Mouse (Mus musculus) CH12.LX (cell line): ENCODE measurements at regions not wholly inside any gene's neighbourhood (a gene's known extent, or its start where the extent isn't known, plus 50 kb on each side); places are given as distances from the start of the nearest gene placed in this dataset.

Source experiments
- DNase-seq: peaks from one replicate; pipeline ENCODE4 v3.0.0-alpha.2; 2013; ENCODE audit errors: extremely low read depth
- H3K27ac ChIP-seq: 2 replicates; pipeline ENCODE4 v1.5.1; 2012; ENCODE audit warnings: low read depth, mild to moderate bottlenecking, control low read depth, moderate library complexity; ENCODE audit not compliant: insufficient read depth
- H3K27me3 ChIP-seq: replicated peaks from 2 replicates; pipeline ENCODE3; 2012; ENCODE audit warnings: inconsistent platforms
- H3K36me3 ChIP-seq, 2 experiments: replicated peaks in 1 of 2; 2 replicates each; pipeline versions ENCODE3 to v1.6.1; 2012; ENCODE audit warnings: inconsistent platforms in 1 of 2, low read length in 1 of 2, mild to moderate bottlenecking in 1 of 2, mixed read lengths in 1 of 2, moderate library complexity in 1 of 2; ENCODE audit not compliant: control insufficient read depth in 1 of 2, insufficient read depth in 1 of 2
- H3K4me1 ChIP-seq, 2 experiments: 2 replicates each; pipeline ENCODE4 v1.6.1; 2012; ENCODE audit warnings: inconsistent platforms in 1 of 2, moderate library complexity in 1 of 2; ENCODE audit not compliant: insufficient read depth in 2 of 2, control insufficient read depth in 1 of 2
- H3K4me2 ChIP-seq: 2 replicates; pipeline ENCODE4 v1.6.1; 2012; ENCODE audit warnings: low read depth, mild to moderate bottlenecking, control low read depth; ENCODE audit not compliant: poor library complexity, insufficient read depth, severe bottlenecking
- H3K4me3 ChIP-seq, 3 experiments: fragments of 150-350 bp in 1 of 3; sonication (generic) in 1 of 3; replicated peaks in 1 of 3; 2 replicates each; pipeline versions ENCODE3 to v1.5.1; 2011 to 2012; ENCODE audit warnings: low read depth in 2 of 3, low read length in 2 of 3, mild to moderate bottlenecking in 2 of 3, moderate library complexity in 2 of 3, control low read depth in 1 of 3, improper control_type of control experiment in 1 of 3, inconsistent platforms in 1 of 3, mixed read lengths in 1 of 3; ENCODE audit not compliant: poor library complexity in 1 of 3
- H3K79me2 ChIP-seq: replicated peaks from 2 replicates; pipeline ENCODE4 v1.6.1; 2012; ENCODE audit warnings: mild to moderate bottlenecking, moderate library complexity; ENCODE audit not compliant: control insufficient read depth, poor library complexity, insufficient read depth, severe bottlenecking; ENCODE audit errors: extremely low read depth
- H3K9ac ChIP-seq: 2 replicates; pipeline ENCODE4 v1.6.1; 2012; ENCODE audit warnings: low read depth, mild to moderate bottlenecking, control low read depth, moderate library complexity; ENCODE audit not compliant: insufficient read depth
- H3K9me3 ChIP-seq: replicated peaks from 2 replicates; pipeline ENCODE3; 2012; ENCODE audit warnings: low read length, inconsistent platforms, mixed read lengths
- BHLHE40 ChIP-seq: IDR thresholded peaks from 2 replicates; pipeline ENCODE4 v1.6.1; 2011; ENCODE audit warnings: mild to moderate bottlenecking, low read depth, low read length, improper control_type of control experiment
- CHD2 ChIP-seq: IDR thresholded peaks from 2 replicates; pipeline ENCODE4 v1.6.1; 2011; ENCODE audit warnings: low read length, improper control_type of control experiment
- HCFC1 ChIP-seq: IDR thresholded peaks from 2 replicates; pipeline ENCODE4 v1.6.1; 2012; ENCODE audit warnings: low read depth, mild to moderate bottlenecking, inconsistent platforms, low read length, improper control_type of control experiment
- IRF4 ChIP-seq: IDR thresholded peaks from 2 replicates; pipeline ENCODE4 v1.6.1; 2014; ENCODE audit warnings: low read depth, mild to moderate bottlenecking, inconsistent platforms, low read length, improper control_type of control experiment
- JUND ChIP-seq: conservative IDR thresholded peaks from 2 replicates; pipeline ENCODE4 v1.6.1; 2011; ENCODE audit warnings: low read depth, low read length, improper control_type of control experiment
- MAX ChIP-seq: IDR thresholded peaks from 2 replicates; pipeline ENCODE4 v1.6.1; 2011; ENCODE audit warnings: low read length, improper control_type of control experiment
- MXI1 ChIP-seq: IDR thresholded peaks from 2 replicates; pipeline ENCODE4 v1.6.1; 2011; ENCODE audit warnings: mild to moderate bottlenecking, low read depth, low read length, improper control_type of control experiment
- NELFE ChIP-seq: IDR thresholded peaks from 2 replicates; pipeline ENCODE4 v1.6.1; 2011; ENCODE audit warnings: low read depth, low read length, improper control_type of control experiment
- NRF1 ChIP-seq: IDR thresholded peaks from 2 replicates; pipeline ENCODE4 v1.6.1; 2014; ENCODE audit warnings: low read depth, mild to moderate bottlenecking, inconsistent platforms, low read length, improper control_type of control experiment, moderate library complexity
- POLR2AphosphoS2 ChIP-seq: IDR thresholded peaks from 2 replicates; pipeline ENCODE4 v1.6.1; 2011; ENCODE audit warnings: low read depth, low read length, improper control_type of control experiment
- TBP ChIP-seq: conservative IDR thresholded peaks from 2 replicates; pipeline ENCODE4 v1.6.1; 2011; ENCODE audit warnings: low read depth, low read length, improper control_type of control experiment
- TCF12 ChIP-seq: IDR thresholded peaks from 2 replicates; pipeline ENCODE4 v1.6.1; 2014; ENCODE audit warnings: low read depth, mild to moderate bottlenecking, inconsistent platforms, low read length, improper control_type of control experiment
- USF1 ChIP-seq: IDR thresholded peaks from 2 replicates; pipeline ENCODE4 v1.6.1; 2014; ENCODE audit warnings: low read depth, mild to moderate bottlenecking, inconsistent platforms, low read length, improper control_type of control experiment
- ZC3H11A ChIP-seq: IDR thresholded peaks from 2 replicates; pipeline ENCODE4 v1.6.1; 2012; ENCODE audit warnings: low read depth, mild to moderate bottlenecking, inconsistent platforms, low read length, improper control_type of control experiment
- ZKSCAN1 ChIP-seq: IDR thresholded peaks from 2 replicates; pipeline ENCODE4 v1.6.1; 2012; ENCODE audit warnings: low read depth, inconsistent platforms, low read length, improper control_type of control experiment, borderline replicate concordance
- dilution Hi-C: fragments of 300-500 bp; cut with MboI; formaldehyde crosslinking; loops from 2 replicates; pipeline ENCODE4 v1.14.3; 2020; ENCODE audit warnings: low sequenced_read_pairs; ENCODE audit not compliant: extremely low pct_unique_long_range_greater_than_20kb, extremely low pct_ligation_motif_present
- in situ Hi-C: fragments of 300-500 bp; cut with MboI; formaldehyde crosslinking; loops from 3 replicates; pipeline ENCODE4 v1.14.3; 2019; ENCODE audit warnings: low sequenced_read_pairs, low pct_ligation_motif_present, low pct_unique_long_range_greater_than_20kb, mixed read lengths

DNA sequence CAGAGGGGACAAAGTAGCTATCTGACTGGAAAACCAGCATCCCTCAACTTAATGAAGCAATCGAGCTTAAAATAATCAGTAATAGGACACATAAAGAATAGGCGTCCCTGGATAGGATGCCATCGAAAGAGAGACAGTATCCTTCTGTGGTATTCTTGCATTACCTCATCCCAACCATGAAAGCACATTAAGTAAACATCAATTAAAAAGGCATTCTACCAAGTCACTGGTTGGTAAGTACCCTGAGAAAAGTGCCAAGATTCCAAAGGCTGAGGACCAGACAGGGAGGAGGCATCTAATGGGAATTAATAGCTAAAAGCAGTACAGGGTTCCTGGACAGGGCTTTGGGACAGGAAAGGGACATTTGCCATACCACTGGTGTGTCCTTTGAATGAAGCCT, 118.8 kb downstream of the Lmo4 start:
- in situ Hi-C loops: no loop called here
- dilution Hi-C loops: no loop called here
- H3K4me3 ChIP-seq: no peak overlapping the region
- no peaks in the 10 kb centered on the region for H3K27me3 ChIP-seq
- H3K9ac ChIP-seq: no peak overlapping the region
- no peak overlapping the region for H3K4me2 ChIP-seq
- DNase-seq: no peak
- H3K27ac ChIP-seq: no peak overlapping the region
- TF ChIP-seq MAX (no peak), ZKSCAN1 (no peak), ZC3H11A (no peak), BHLHE40 (no peak), HCFC1 (no peak), MXI1 (no peak), POLR2AphosphoS2 (no peak), USF1 (no peak), IRF4 (no peak), TBP (no peak), CHD2 (no peak), NRF1 (no peak), NELFE (no peak)
- H3K4me1 ChIP-seq: peaks cover 22 to 27% of the 10 kb centered on the region in 2 experiments
- H3K79me2 ChIP-seq: no peaks in the 10 kb centered on the region
- peaks cover 3% of the 10 kb centered on the region for H3K9me3 ChIP-seq
- H3K36me3 ChIP-seq: no peaks in the 10 kb centered on the region

GRCm38 (mm10) chr3:144079960-144080359, 125.1 kb downstream of the Lmo4 start:
- no peaks in the 10 kb centered on the region for H3K36me3 ChIP-seq
- H3K79me2 ChIP-seq: no peaks in the 10 kb centered on the region
- no peak overlapping the region for H3K27ac ChIP-seq
- dilution Hi-C loops (no loop called here), in situ Hi-C loops (no loop called here)
- H3K4me1 ChIP-seq: peaks cover 15 to 30% of the 10 kb centered on the region in 2 experiments
- no peak for DNase-seq
- H3K9ac ChIP-seq: no peak overlapping the region
- TF ChIP-seq MXI1 (no peak), IRF4 (no peak), TCF12 (no peak), JUND (no peak), MAX (no peak)
- peaks cover 3% of the 10 kb centered on the region for H3K9me3 ChIP-seq
- H3K27me3 ChIP-seq: no peaks in the 10 kb centered on the region
- no peak overlapping the region for H3K4me3 ChIP-seq
- no peak overlapping the region for H3K4me2 ChIP-seq
